Mouse (Mus musculus) liver, embryonic 14.5 days (tissue): ENCODE measurements around the gene Limd2. TPM values are rescaled to one million over a fixed set of nuclear protein-coding genes. Genes with fewer than 3 reads are reported as not detected.

Experiments
- ATAC-seq: fragments of 200-750 bp; cut with Nextera tagmentation; 2 replicates; pipeline ENCODE4 v1.8.0; 2017; ENCODE audit warnings: moderate number of reproducible peaks, mild to moderate bottlenecking, moderate library complexity; ENCODE audit not compliant: insufficient read depth
- DNase-seq, 3 experiments: peaks; one replicate each; pipeline ENCODE4 v3.0.0-alpha.2; 2012 to 2013; ENCODE audit warnings: low read depth in 3 of 3, low spot score in 3 of 3
- H3K27ac ChIP-seq: fragments of 300-500 bp; sonication (generic); 2 replicates; pipeline ENCODE4 v1.5.1; 2014; ENCODE audit warnings: moderate library complexity, mild to moderate bottlenecking, control low read depth, inconsistent platforms
- H3K27me3 ChIP-seq: fragments of 300-500 bp; sonication (generic); 2 replicates; pipeline ENCODE4 v1.6.1; 2014; ENCODE audit warnings: mild to moderate bottlenecking, low read length, moderate library complexity; ENCODE audit not compliant: control insufficient read depth, insufficient read depth
- H3K36me3 ChIP-seq: fragments of 300-500 bp; sonication (generic); replicated peaks from 2 replicates; pipeline ENCODE4 v1.6.1; 2014; ENCODE audit warnings: low read depth; ENCODE audit not compliant: control insufficient read depth, insufficient read depth
- H3K4me1 ChIP-seq, 2 experiments: fragments of 200-500 bp in 1 of 2; fragments of 300-500 bp in 1 of 2; sonication (generic) in 1 of 2; replicated peaks; 2 replicates each; pipeline ENCODE4 v1.6.1; 2012 to 2014; ENCODE audit warnings: antibody characterized with exemption in 1 of 2, inconsistent platforms in 1 of 2, low read length in 1 of 2; ENCODE audit not compliant: control insufficient read depth in 2 of 2, insufficient read depth in 2 of 2
- H3K4me2 ChIP-seq: fragments of 300-500 bp; sonication (generic); 2 replicates; pipeline ENCODE4 v1.6.1; 2014; ENCODE audit warnings: low read depth, mild to moderate bottlenecking, control low read depth, moderate library complexity
- H3K4me3 ChIP-seq, 2 experiments: fragments of 200-500 bp in 1 of 2; fragments of 300-500 bp in 1 of 2; sonication (generic) in 1 of 2; 2 replicates each; pipeline ENCODE4 v1.5.1; 2012 to 2014; ENCODE audit warnings: low read depth in 2 of 2, low read length in 2 of 2, mild to moderate bottlenecking in 2 of 2, control low read depth in 1 of 2, inconsistent platforms in 1 of 2, moderate library complexity in 1 of 2; ENCODE audit not compliant: insufficient read depth in 1 of 2
- H3K9ac ChIP-seq: fragments of 300-500 bp; sonication (generic); replicated peaks from 2 replicates; pipeline ENCODE4 v1.6.1; 2014; ENCODE audit warnings: mild to moderate bottlenecking, control low read depth, moderate library complexity
- H3K9me3 ChIP-seq: fragments of 300-500 bp; sonication (generic); 2 replicates; pipeline ENCODE4 v1.6.1; 2016; ENCODE audit warnings: low read length, mixed read lengths; ENCODE audit not compliant: control insufficient read depth
- CTCF ChIP-seq: IDR thresholded peaks from 2 replicates; pipeline ENCODE4 v1.5.1; 2016; ENCODE audit warnings: antibody characterized with exemption, low read depth, control low read depth
- EP300 ChIP-seq: IDR thresholded peaks from 2 replicates; pipeline ENCODE4 v1.6.1; 2016; ENCODE audit warnings: antibody characterized with exemption, low read depth
- WGBS: fragments of 180-500 bp; shearing (Covaris S2); extraction: QIAGEN DNeasy Blood & Tissue Kit; methylation state at CpG from one replicate; pipeline ENCODE4 v1.1.7; 2014; ENCODE audit not compliant: insufficient replicate concordance; 5-methylcytosine and 5-hydroxymethylcytosine counted together
- polyA plus RNA-seq, 2 experiments: library from polyadenylated mRNA; depleted of rRNA in 1 of 2; stranded (reverse) in 1 of 2; unstranded in 1 of 2; fragments of >200 nt; fragmentation: Nextera tagmentation in 1 of 2; extraction: Ambion mirVana in 1 of 2; gene quantifications; 2 replicates each; pipeline versions ENCODE4 v1.2.1 to v1.2.3; 2012 to 2014

Gene Limd2
- polyA plus RNA-seq, 2 experiments: 26.7 to 59.4 TPM

DNA sequence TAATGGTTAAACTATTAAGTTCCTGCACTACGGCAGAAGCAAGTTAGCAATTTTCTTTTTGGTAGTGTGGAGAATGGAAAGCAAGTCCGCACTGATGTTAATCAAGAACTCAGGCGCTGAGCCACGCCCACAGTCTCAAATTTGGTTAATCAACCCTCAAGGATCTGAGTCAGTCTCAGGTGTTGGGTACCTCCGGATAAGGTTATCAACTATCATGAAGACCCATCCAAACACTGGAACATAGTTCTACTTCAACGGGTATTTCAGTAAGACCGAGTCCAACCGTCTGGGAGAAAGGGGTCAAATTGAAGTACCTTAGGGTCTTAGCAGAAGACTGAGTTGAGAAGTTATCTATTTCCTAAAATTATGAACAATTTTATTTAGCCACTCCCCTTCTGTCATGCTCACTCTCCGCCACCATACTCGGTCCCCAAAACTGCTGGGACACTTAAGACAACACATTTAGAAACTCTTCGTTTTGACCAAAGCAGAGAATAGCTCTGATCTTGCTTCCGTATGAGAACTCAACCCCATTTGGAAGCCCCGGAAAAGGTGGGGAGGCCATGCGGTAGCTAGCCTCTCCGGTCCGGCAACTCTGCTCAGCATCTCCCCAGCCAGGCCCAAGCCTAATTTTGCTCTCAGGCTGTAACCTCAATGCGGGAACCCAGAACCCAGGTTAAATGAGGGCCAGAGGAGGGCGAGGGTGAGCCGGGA lies 32.2 kb upstream of the Limd2 start:
- Histone ChIP-seq H3K4me3 (peak overlapping the region; percentile 74 to 83), H3K9me3 (no peaks in the 10 kb centered on the region), H3K9ac (peak overlapping the region; percentile 71), H3K4me1 (peaks cover 14% of the 10 kb centered on the region in 2 experiments), H3K27ac (peak overlapping the region; percentile 86), H3K36me3 (peaks cover 13% of the 10 kb centered on the region), H3K4me2 (peak overlapping the region; percentile 85), H3K27me3 (no peaks in the 10 kb centered on the region)
- 3% methylated on average over 19 of the region's 19 CpGs for WGBS
- TF ChIP-seq EP300 (no peak), CTCF (peak; percentile 19; the same call in 1 of the 2 replicates)
- ATAC-seq: peak; percentile 55
- DNase-seq: peak in 1 of 3 experiments; percentile 48

DNA sequence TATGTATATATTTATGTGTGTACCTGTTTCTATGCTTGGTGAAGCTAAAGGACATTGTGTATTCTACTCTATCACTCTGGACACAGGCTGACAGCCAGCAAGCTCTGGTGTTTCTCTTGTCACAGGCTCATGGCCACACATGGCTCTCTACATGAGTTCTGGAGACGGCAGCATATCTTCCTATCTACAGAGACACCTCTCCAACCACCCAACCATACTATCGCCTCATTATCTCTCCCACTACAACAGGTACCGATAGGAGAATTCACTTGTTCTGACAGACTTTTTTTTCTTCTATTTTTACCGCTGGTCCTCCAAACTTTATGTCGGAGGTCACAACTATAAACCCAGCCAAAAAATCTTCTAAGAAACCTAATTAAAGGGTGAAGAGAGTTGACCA lies 31.6 kb upstream of the Limd2 start:
- H3K4me3 ChIP-seq: peak overlapping the region; percentile 74 to 83
- peak overlapping the region; percentile 86 for H3K27ac ChIP-seq
- H3K9ac ChIP-seq: peak overlapping the region; percentile 71

DNA sequence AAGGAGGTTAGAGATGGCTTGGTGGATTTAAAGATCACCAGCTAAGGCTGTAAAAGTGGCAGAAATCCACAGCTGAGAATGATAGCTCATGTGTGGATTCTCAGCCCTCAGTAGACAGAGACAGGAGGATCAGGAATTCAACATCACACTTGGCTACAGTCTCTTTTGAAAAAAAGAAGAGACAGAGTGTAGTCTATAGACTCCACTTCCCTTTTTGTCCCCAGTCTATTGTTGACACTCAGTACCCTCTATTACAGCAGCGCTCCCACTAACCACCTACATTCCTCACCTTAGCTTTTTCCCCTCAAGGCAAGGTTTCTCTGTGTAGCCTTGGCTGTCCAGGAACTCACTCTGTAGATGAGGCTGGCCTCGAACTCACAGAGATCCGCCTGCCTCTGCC lies 31.1 kb upstream of the Limd2 start:
- ATAC-seq: no peak
- TF ChIP-seq CTCF (no peak), EP300 (no peak)
- no peak for DNase-seq
- no peaks in the 10 kb centered on the region for H3K27me3 ChIP-seq
- no peaks in the 10 kb centered on the region for H3K9me3 ChIP-seq
- H3K27ac ChIP-seq: peak overlapping the region; percentile 6; the same call in 1 of the 2 replicates
- WGBS: 70% methylated on average over 3 of the region's 3 CpGs
- no peak overlapping the region; a peak in 1 of 4 replicates for H3K4me3 ChIP-seq
- H3K4me2 ChIP-seq: peak overlapping the region; percentile 85
- no peak overlapping the region for H3K9ac ChIP-seq
- peaks cover 14% of the 10 kb centered on the region in 2 experiments for H3K4me1 ChIP-seq
- H3K36me3 ChIP-seq: peaks cover 4% of the 10 kb centered on the region

More for the DNA sequence above, 31.6 kb upstream of the Limd2 start:
- Histone ChIP-seq H3K9me3 (no peaks in the 10 kb centered on the region), H3K4me1 (peaks cover 14% of the 10 kb centered on the region in 2 experiments), H3K4me2 (peak overlapping the region; percentile 85), H3K36me3 (peaks cover 9% of the 10 kb centered on the region), H3K27me3 (no peaks in the 10 kb centered on the region)
- DNase-seq: no peak
- WGBS: 21% methylated on average over 5 of the region's 5 CpGs
- TF ChIP-seq EP300 (no peak), CTCF (no peak)
- ATAC-seq: no peak

DNA sequence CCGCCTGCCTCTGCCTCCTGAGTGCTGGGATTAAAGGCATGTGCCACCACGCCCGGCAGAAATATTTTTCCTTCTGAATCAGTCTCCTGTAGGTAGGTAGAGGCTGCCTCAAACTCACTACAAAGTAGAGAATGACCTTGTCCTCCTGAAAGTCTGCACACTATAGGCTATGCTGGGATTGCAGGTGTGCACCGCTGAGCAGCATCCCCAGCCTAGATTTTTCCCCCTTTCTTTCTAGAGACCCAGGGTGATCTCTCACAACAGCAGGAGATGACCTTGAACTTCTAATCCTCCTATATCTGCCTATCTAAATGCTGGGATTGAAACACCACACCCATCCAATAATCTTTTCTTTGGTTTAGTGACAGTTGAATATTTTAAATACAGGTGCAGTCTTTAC lies 26.7 kb upstream of the Limd2 start:
- H3K36me3 ChIP-seq: no peaks in the 10 kb centered on the region
- no peak overlapping the region for H3K9ac ChIP-seq
- H3K4me1 ChIP-seq: peaks cover 6 to 7% of the 10 kb centered on the region in 2 experiments
- TF ChIP-seq EP300 (no peak), CTCF (no peak)
- no peaks in the 10 kb centered on the region for H3K9me3 ChIP-seq
- WGBS: 78% methylated on average over 4 of the region's 4 CpGs
- DNase-seq: no peak
- H3K4me3 ChIP-seq: no peak overlapping the region
- no peak overlapping the region for H3K4me2 ChIP-seq
- no peak for ATAC-seq
- no peaks in the 10 kb centered on the region for H3K27me3 ChIP-seq
- H3K27ac ChIP-seq: no peak overlapping the region

DNA sequence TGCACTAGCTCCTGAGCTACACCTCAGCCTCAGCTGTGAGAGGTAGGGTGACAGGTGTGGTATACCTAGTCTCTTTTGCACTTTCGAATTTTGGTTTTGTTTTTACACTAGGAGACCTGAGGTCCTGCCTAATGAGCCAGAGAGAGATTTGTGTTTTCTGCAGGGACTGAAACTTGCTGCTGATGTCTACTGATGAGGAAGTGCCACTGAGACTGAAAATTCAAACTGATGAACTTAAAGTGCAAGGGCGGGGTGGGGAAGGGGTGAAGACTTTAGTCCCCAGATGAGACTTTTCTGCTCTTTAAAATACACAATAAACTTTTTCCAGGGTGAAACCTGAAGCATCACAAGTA lies 19.8 kb upstream of the Limd2 start:
- DNase-seq: no peak
- H3K9me3 ChIP-seq: no peaks in the 10 kb centered on the region
- no peak overlapping the region for H3K4me3 ChIP-seq
- 51% methylated on average over 2 of the region's 2 CpGs for WGBS
- TF ChIP-seq CTCF: no peak
- no peak for TF ChIP-seq EP300
- ATAC-seq: no peak
- no peaks in the 10 kb centered on the region for H3K27me3 ChIP-seq
- H3K36me3 ChIP-seq: no peaks in the 10 kb centered on the region
- no peak overlapping the region for H3K4me2 ChIP-seq
- peaks cover 18 to 24% of the 10 kb centered on the region in 2 experiments for H3K4me1 ChIP-seq
- H3K9ac ChIP-seq: no peak overlapping the region
- no peak overlapping the region for H3K27ac ChIP-seq
